Mouse (Mus musculus): ENCODE results near the gene Esp15.
"Not testable (repeated sequence)": the region's sequence is repeated elsewhere in the genome, so short reads cannot be mapped to it uniquely, and the experiment has no call there.

Gene Esp15

DNA sequence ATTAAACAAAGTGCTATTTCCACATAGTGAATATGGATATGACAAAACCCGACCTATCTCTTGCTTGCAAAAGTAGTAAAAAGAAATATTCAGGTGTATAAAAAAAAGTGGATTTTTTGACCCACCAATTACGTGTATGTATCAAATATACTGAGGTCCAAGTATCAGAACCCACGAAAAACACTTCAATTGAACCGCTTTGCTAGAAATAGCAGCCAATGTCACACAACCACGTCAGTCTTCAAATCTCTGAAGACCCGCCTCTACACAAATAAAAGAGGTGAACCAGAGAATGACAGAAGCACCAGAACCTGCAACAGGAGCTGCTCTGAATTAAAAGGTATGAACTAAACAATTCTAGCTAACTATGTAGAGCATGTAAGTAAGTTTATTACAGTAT, at the start of gene Esp15:
Gene Esp15, plus strand, starts transcription at position 301 of the 400 bp plus-strand sequence.
- in situ Hi-C loops (cut with MboI, MseI) = not testable (repeated sequence)

DNA sequence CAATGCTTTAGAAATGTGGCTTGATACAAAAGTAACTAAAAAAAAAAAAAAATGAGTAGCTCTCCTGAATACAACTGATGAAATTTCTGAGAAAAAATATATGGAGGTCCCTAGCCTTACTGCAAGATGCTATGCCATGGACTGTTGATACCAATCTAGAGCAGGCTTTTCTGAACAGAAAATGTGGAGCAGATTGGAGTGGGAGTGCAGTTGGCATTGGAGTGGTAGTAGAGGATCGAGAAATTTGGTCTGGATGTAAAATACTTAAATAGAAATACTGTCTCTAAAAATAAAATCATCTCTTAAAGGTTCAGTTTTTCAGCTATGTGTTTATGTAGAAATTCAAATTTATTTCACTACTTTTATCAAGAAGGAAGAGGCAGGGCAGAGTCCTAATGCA, 49.2 kb upstream of the Esp15 start:
- in situ Hi-C loops (cut with MboI, MseI) = no loop called here

Measured in T-helper 1 cell (primary cell).